Comparison of ENCODE assay signal across 9 mouse cellular contexts in the genomic region with DNA sequence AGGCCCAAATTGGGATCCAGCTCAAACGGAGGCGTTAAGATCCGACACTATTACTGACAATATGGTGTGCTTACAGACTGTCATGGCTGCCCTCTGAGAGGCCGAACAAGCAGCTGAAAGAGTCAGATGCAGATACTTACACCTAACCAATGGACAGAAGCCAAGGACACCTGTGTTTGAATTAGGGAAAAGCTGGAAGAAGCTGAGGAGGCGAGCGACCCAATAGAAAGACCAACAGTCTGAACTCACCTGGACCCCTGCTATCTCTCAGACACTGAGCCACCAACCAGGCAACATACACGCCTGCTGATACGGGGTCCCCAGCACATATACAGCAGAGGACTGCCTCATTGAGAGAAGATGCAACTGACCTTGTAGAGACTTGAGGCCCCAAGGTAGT. TPM values are rescaled to one million over a fixed set of nuclear protein-coding genes. Genes with fewer than 3 reads are reported as not detected.
DNase-seq lines count a peak whose midpoint lies in the region; ATAC-seq lines count a peak whose summit lies in the region.
"Had no signal": no experiment of that assay in that cellular context is flagged by ENCODE, and none has a peak within 500 bp of the region (broad histone marks: within the 10 kb centered on the region; RNA-seq: fewer than 3 reads in every experiment).

A gene (plus strand): TSS at position 301 of the 400 bp plus-strand sequence.

- no peaks in the 10 kb centered on the region for H3K4me1 ChIP-seq in embryonic facial prominence, embryonic 10.5 days
- H3K4me1 ChIP-seq in hindbrain, embryonic 16.5 days (ENCODE audit: control insufficient read depth, insufficient read depth, low read depth, low read length): no peaks in the 10 kb centered on the region
- no peaks in the 10 kb centered on the region for H3K4me1 ChIP-seq in midbrain, embryonic 16.5 days (ENCODE audit: control insufficient read depth, insufficient read depth, low read length)

- no peaks in the 10 kb centered on the region for H3K36me3 ChIP-seq in embryonic facial prominence, embryonic 10.5 days (replicated peaks)
- no peaks in the 10 kb centered on the region for H3K36me3 ChIP-seq in hindbrain, embryonic 16.5 days (ENCODE audit: control insufficient read depth, insufficient read depth, low read length)
- H3K36me3 ChIP-seq in midbrain, embryonic 16.5 days (ENCODE audit: control insufficient read depth, insufficient read depth, low read length): no peaks in the 10 kb centered on the region

- no peak within 1 kb of the TSS for H3K4me2 ChIP-seq in hindbrain, embryonic 16.5 days (ENCODE audit: low read length)
- H3K4me2 ChIP-seq in midbrain, embryonic 16.5 days (ENCODE audit: low read length): no peak within 1 kb of the TSS

- no peak within 1 kb of the TSS for H3K27ac ChIP-seq in embryonic facial prominence, embryonic 10.5 days (replicated peaks)
- H3K27ac ChIP-seq in hindbrain, embryonic 16.5 days (ENCODE audit: low read depth, low read length): no peak within 1 kb of the TSS
- no peak within 1 kb of the TSS for H3K27ac ChIP-seq in midbrain, embryonic 16.5 days (ENCODE audit: low read length)

- H3K9me3 ChIP-seq in embryonic facial prominence, embryonic 10.5 days: no peaks in the 10 kb centered on the region
- H3K9me3 ChIP-seq in hindbrain, embryonic 16.5 days (ENCODE audit: control insufficient read depth, low read length): no peaks in the 10 kb centered on the region
- no peaks in the 10 kb centered on the region for H3K9me3 ChIP-seq in midbrain, embryonic 16.5 days (replicated peaks; ENCODE audit: control insufficient read depth, low read length, poor library complexity, severe bottlenecking)
- H3K9me3 ChIP-seq: megakaryocyte, embryonic 14.5 days had no signal

- DNase-seq in left cerebral cortex, adult 18-20 months (ENCODE audit: low spot score in 2 of 2): no peak
- no peak for DNase-seq in left cerebral cortex, adult 9 months (ENCODE audit: low spot score in 2 of 2)
- DNase-seq in embryonic facial prominence, embryonic 10.5 days (ENCODE audit: low spot score): no peak
- no peak for DNase-seq in frontal cortex, postnatal 25 days (ENCODE audit: low spot score in 2 of 2)
- no peak for DNase-seq in ovary, postnatal 14 days (ENCODE audit: low spot score)
- DNase-seq in gastrocnemius, postnatal 25 days: no peak

- H3K4me3 ChIP-seq in embryonic facial prominence, embryonic 10.5 days: no peak within 1 kb of the TSS
- no peak within 1 kb of the TSS for H3K4me3 ChIP-seq in hindbrain, embryonic 16.5 days (ENCODE audit: low read length)
- no peak within 1 kb of the TSS for H3K4me3 ChIP-seq in midbrain, embryonic 16.5 days (ENCODE audit: low read depth, low read length)
- H3K4me3 ChIP-seq: megakaryocyte, embryonic 14.5 days had no signal

- no peaks in the 10 kb centered on the region for H3K27me3 ChIP-seq in embryonic facial prominence, embryonic 10.5 days (replicated peaks; ENCODE audit: low read depth, poor library complexity, severe bottlenecking)
- no peaks in the 10 kb centered on the region for H3K27me3 ChIP-seq in hindbrain, embryonic 16.5 days (replicated peaks; ENCODE audit: control insufficient read depth, insufficient read depth, low read length)
- H3K27me3 ChIP-seq in midbrain, embryonic 16.5 days (ENCODE audit: control insufficient read depth, insufficient read depth, low read depth, low read length): no peaks in the 10 kb centered on the region
- H3K27me3 ChIP-seq: megakaryocyte, embryonic 14.5 days had no signal

- no peak for ATAC-seq in hindbrain, embryonic 16.5 days
- no peak for ATAC-seq in midbrain, embryonic 16.5 days

- WGBS in embryonic facial prominence, embryonic 10.5 days: 93% methylated on average over 8 of the region's 8 CpGs
- 93% methylated on average over 8 of the region's 8 CpGs for WGBS in hindbrain, embryonic 16.5 days
- WGBS in midbrain, embryonic 16.5 days: 97% methylated on average over 8 of the region's 8 CpGs

- H3K9ac ChIP-seq in hindbrain, embryonic 16.5 days (ENCODE audit: low read depth, low read length): no peak within 1 kb of the TSS
- no peak within 1 kb of the TSS for H3K9ac ChIP-seq in midbrain, embryonic 16.5 days (ENCODE audit: low read depth, low read length)

RNA-seq across cellular contexts. Expression of the gene that starts here (rescaled TPM):
- 10 to 100 TPM; 16.2 to 16.8 TPM for total RNA-seq in left cerebral cortex, adult 18-20 months (2021)
- polyA plus RNA-seq in embryonic facial prominence, embryonic 10.5 days (2016; fragmentation: Nextera tagmentation; extraction: Ambion mirVana): 25.8 and 27.3 TPM in 2 replicates
- 14.6 and 18.7 TPM in 2 replicates for polyA plus RNA-seq in hindbrain, embryonic 16.5 days (2015; fragmentation: Nextera tagmentation; extraction: Ambion mirVana)
- 16.1 and 17.8 TPM in 2 replicates for polyA plus RNA-seq in midbrain, embryonic 16.5 days (2015; fragmentation: Nextera tagmentation; extraction: Ambion mirVana)
- total RNA-seq in gastrocnemius, postnatal 25 days (2021): 1 to 10 TPM; 4.2 to 4.3 TPM
